Mouse (Mus musculus) gastrocnemius, postnatal 10 days (tissue): ENCODE measurements around the gene Tyw1. TPM values are rescaled to one million over a fixed set of nuclear protein-coding genes. Genes with fewer than 3 reads are reported as not detected.

Experiments used
- DNase-seq: peaks from one replicate; pipeline ENCODE4 v3.0.0; 2021; ENCODE audit warnings: mixed read lengths
- total RNA-seq, 2 experiments: library from RNA; stranded (reverse); gene quantifications; 2 replicates each; pipeline ENCODE4 v1.2.3; 2021

Gene Tyw1
- total RNA-seq, 2 experiments from 2014 or later, result 9.1 to 9.3 TPM

DNA sequence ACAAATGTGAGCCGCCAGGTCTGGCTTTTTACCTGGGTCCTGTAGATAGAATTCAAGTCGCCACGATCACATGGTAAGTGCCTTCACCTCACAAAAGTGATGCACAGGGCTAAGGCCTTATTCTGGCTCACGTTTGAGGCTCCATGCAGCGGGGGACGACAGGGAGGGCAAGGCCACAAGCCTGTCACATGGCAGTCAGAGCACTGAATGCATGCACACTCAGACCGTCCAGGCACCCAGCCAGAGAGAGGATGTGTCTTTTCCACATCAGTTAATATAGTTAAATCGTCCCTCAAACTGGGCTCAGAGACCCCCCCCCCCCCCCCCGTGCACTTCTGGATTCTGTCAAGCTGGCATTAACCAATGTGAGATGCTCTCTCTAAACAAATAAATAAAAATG, 60.9 kb downstream of the Tyw1 start:
- no peak for DNase-seq

GRCm38 (mm10) chr5:130319783-130320182, 64.4 kb downstream of the Tyw1 start:
- DNase-seq, result no peak

- DNase-seq, result no peak
Measured at GRCm38 (mm10) chr5:130320485-130320884, 65.1 kb downstream of the Tyw1 start.

DNA sequence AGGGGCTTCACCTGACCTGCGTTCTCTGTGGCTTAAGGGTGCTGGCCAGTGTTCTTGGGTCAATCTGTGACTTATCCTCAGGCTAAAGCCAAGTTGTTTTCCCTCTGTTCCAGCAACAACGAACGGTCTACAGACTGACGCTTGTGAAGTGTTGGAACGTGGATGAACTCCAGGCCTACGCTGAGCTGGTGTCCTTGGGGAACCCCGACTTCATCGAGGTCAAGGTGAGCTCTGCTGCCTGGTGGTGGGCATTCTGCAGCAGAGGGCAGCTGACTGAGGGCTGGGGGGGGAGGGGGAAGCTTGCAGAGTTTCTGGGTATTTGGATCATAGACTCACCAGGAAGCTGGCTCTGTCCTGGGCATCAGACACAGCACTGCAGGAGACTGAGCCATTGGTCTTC, 70.1 kb downstream of the Tyw1 start:
- no peak for DNase-seq

DNA sequence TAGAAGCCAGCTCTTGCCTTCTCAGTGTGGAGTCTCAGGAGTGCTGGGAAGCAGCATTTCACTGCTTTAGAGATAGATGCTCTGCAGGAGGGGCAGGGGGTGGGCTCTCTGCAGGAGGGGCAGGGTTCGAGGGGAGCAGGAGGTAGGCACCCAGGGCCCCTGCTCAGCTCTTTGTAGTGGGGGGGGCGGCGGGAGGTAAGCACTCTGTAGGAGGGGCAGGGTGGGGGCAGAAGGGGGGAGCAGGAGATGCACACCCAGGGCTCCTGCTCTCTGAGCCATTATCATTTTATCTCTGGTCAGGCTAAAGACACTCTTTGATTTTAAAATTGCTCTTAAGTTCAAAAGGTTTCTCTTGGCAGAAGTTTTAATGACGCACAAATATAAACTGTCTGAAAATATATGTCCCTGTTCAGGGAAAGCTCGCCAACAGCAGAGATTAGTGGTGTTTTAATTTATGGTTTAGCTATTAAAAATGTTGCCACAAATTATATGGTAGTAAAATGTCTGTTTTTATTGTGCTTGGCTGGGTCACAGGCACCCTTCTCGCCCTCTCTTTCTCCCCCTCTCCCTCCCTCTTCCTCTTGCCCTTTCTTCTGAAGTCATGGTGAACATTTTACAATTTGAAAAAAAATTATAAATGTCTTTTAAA, 72.3 kb downstream of the Tyw1 start:
- no peak for DNase-seq

GRCm38 (mm10) chr5:130328366-130328765, 72.9 kb downstream of the Tyw1 start:
- no peak for DNase-seq

GRCm38 (mm10) chr5:130329889-130330288, 74.5 kb downstream of the Tyw1 start:
- DNase-seq, result no peak

GRCm38 (mm10) chr5:130330801-130331200, 75.4 kb downstream of the Tyw1 start:
- no peak for DNase-seq

- no peak for DNase-seq
Measured at GRCm38 (mm10) chr5:130331206-130331605, 75.8 kb downstream of the Tyw1 start.

- DNase-seq, result no peak
Measured at GRCm38 (mm10) chr5:130333566-130333965, 78.1 kb downstream of the Tyw1 start.

DNA sequence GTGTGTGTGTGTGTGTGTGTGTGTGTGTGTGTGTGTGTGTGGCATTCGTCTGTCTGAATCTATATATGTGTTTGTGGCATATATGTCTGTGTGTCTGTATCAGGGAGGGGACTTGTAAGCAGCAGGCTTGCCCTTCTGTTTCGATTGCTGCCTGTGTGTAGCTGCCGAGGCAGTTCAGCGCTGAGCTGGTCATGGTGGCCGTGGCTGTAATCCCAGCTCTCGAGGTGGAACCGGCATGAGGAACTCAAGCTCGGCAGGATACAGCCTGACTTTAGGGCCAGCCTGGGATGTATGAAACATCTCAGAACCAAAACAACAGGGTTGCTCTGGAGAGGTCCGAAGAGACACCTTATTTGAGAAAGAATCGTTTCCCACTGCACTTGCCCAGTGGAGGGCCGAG, 78.6 kb downstream of the Tyw1 start:
- DNase-seq, result no peak

DNA sequence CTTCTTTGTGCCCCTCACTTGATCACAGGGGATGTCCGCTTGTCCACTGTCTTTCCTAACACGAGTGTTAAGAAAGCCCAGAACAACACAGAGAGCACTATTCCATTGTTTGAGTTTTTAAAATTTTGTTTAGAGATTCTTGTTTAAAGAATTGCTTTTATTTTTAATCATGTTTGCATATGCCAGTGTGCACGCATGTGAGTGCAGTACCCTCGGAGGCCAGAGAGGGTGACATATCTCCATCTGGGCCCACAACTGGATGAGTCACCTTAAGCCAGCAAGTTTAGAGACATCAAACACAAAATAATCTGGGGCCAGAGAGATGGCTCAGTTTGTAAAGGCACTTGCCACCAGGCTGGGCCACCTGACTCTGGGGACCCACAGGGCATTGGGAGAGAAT, 80.0 kb downstream of the Tyw1 start:
- no peak for DNase-seq

- DNase-seq, result no peak
Measured at GRCm38 (mm10) chr5:130340656-130341055, 85.2 kb downstream of the Tyw1 start.

- DNase-seq, result no peak
Measured at GRCm38 (mm10) chr5:130344999-130345398, 89.6 kb downstream of the Tyw1 start.

DNA sequence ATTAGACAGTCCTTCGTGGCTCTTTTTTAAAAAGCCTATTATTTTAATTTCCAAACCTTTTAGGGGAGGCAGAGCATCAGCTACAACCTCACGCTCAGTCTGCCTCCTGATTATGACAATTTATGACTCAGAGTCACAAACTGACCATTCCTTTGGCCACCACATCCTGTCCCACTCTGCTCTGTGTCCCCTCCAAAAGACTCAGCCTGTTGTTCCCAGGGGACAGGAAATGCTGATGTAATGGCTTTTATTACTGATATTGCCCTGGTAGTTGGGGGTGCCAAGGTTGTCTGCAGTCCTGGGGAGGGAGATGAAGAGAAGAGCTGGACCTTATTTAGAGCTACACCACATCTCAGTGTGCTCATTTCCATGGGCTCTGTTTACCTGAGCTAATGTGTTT, 90.5 kb downstream of the Tyw1 start:
- DNase-seq, result no peak

DNA sequence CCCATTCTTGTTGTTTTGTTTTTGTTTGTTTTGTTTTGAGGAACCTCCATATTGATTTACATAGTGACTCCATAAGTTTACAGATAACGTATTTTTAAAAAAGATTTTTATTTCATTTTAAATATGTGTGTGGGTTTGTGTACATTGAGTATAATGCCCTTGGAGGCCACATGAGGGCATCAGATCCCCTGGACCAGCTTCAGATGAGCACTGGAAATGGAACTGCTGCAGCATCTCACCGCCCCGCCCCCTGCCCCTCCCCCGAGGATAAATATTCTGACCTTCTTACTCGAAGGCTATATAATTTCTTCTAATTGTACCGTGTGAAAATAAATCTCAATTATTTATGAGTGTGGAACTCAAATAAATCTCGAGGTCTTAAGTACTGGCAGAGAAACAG, 99.8 kb downstream of the Tyw1 start:
- DNase-seq, result no peak

GRCm38 (mm10) chr5:130363111-130363510, 107.7 kb downstream of the Tyw1 start:
- DNase-seq, result no peak

- DNase-seq, result no peak
Measured at GRCm38 (mm10) chr5:130363773-130364172, 108.4 kb downstream of the Tyw1 start.

GRCm38 (mm10) chr5:130368236-130368635, 112.8 kb downstream of the Tyw1 start:
- DNase-seq, result no peak

- no peak for DNase-seq
Measured at GRCm38 (mm10) chr5:130369237-130369636, 113.8 kb downstream of the Tyw1 start, which contains the start of gene Caln1. Caln1 (plus strand) TSS chr5:130369455.

- DNase-seq, result no peak
Measured at GRCm38 (mm10) chr5:130375411-130375810, 120.0 kb downstream of the Tyw1 start.

DNA sequence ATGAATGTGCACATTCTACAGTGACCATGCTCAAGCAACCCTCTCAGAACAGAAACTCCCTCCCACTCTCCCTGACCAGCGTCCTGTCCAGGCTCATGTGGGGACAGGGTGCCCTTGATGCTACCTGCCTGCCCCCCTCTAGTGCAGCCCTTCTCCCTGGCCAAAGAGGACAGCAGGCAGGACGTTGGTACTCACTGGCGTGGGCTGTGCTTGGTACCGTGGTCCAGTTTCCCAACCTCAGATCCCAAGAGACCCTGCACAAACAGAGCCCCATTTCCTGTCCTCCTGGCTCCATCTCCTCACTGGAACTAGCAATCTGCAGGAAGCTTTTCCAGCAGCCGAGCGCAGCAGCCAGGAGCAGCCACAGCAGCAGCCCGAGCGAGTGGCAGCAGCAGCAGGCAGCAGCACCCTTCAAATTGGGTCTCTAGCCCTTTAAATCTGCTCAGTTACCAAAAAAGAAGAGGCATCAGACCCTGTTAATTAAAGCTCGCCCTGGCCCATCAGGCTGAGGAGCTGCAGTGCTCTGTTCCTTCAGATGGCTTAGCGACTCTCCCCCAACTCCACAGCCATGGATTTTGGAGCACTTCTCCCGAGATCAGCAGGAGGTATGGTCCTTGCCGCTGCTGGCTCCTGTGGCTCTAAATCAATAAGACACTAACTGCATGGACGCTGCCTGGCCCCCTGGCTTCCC, 128.9 kb downstream of the Tyw1 start, which contains the start of gene A330070K13Rik:
TSS of gene A330070K13Rik (minus strand) at position 410 of the 691 bp plus-strand sequence.
- DNase-seq, result no peak

GRCm38 (mm10) chr5:130386418-130386817, 131.0 kb downstream of the Tyw1 start:
- DNase-seq, result no peak
